Mouse (Mus musculus) liver, adult 2 months (tissue): ENCODE results near the gene Rab5c. TPM values are rescaled to one million over a fixed set of nuclear protein-coding genes. Genes with fewer than 3 reads are reported as not detected.

Experiments
- DNase-seq: peaks from one replicate; pipeline ENCODE4 v3.0.0-alpha.2; 2011; ENCODE audit warnings: low read depth, low spot score; ENCODE audit errors: extremely low read depth
- H3K27ac ChIP-seq: fragments of 200-500 bp; replicated peaks from 2 replicates; pipeline ENCODE4 v1.5.1; 2012; ENCODE audit warnings: low read depth, mild to moderate bottlenecking, control low read depth, inconsistent platforms, low read length; ENCODE audit not compliant: insufficient read depth
- H3K27me3 ChIP-seq: fragments of 200-500 bp; 2 replicates; pipeline ENCODE4 v1.6.1; 2012; ENCODE audit warnings: mild to moderate bottlenecking, moderate library complexity, low read length, inconsistent platforms; ENCODE audit not compliant: control insufficient read depth, insufficient read depth
- H3K36me3 ChIP-seq: fragments of 200-500 bp; 2 replicates; pipeline ENCODE4 v1.6.1; 2012; ENCODE audit warnings: low read length, inconsistent platforms; ENCODE audit not compliant: control insufficient read depth, insufficient read depth
- H3K4me1 ChIP-seq: fragments of 200-500 bp; 2 replicates; pipeline ENCODE4 v1.6.1; 2011; ENCODE audit warnings: low read length; ENCODE audit not compliant: control insufficient read depth, insufficient read depth
- H3K4me3 ChIP-seq: fragments of 200-500 bp; 2 replicates; pipeline ENCODE4 v1.5.1; 2011; ENCODE audit warnings: low read depth, mild to moderate bottlenecking, control low read depth, low read length, moderate library complexity; ENCODE audit not compliant: insufficient read depth
- H3K79me2 ChIP-seq: fragments of 200-500 bp; 2 replicates; pipeline ENCODE4 v1.6.1; 2012; ENCODE audit warnings: inconsistent platforms, mild to moderate bottlenecking, low read length, moderate library complexity; ENCODE audit not compliant: control insufficient read depth, insufficient read depth
- H3K9ac ChIP-seq: fragments of 200-500 bp; 2 replicates; pipeline ENCODE4 v1.6.1; 2012; ENCODE audit warnings: low read depth, mild to moderate bottlenecking, control low read depth, inconsistent platforms, low read length
- CTCF ChIP-seq: fragments of 200-500 bp; IDR thresholded peaks from 2 replicates; pipeline ENCODE4 v1.5.1; 2011; ENCODE audit warnings: low read depth, low read length, control low read depth
- POLR2A ChIP-seq: fragments of 200-500 bp; IDR thresholded peaks from 2 replicates; pipeline ENCODE4 v1.6.1; 2011; ENCODE audit warnings: low read length, control low read depth; ENCODE audit not compliant: insufficient read depth; ENCODE audit errors: extremely low read depth
- WGBS: fragments of 180-500 bp; shearing (Covaris S2); methylation state at CpG from one replicate; pipeline ENCODE4 v1.1.7; 2018; 5-methylcytosine and 5-hydroxymethylcytosine counted together
- polyA plus RNA-seq: library from polyadenylated mRNA; depleted of rRNA; stranded (reverse); fragments of >200 nt; gene quantifications from 2 replicates; pipeline ENCODE4 v1.2.3, GENCODE M21; 2012
- total RNA-seq: library from RNA; depleted of rRNA; stranded (reverse); fragments of >200 nt; gene quantifications from 2 replicates; pipeline ENCODE4 v1.2.3, GENCODE M21; 2014

Gene Rab5c
- total and polyA plus RNA-seq, 2 experiments: 71.3 to 149 TPM

- no peak overlapping the region for H3K27ac ChIP-seq
- WGBS: 82% methylated on average over 7 of the region's 7 CpGs
- TF ChIP-seq CTCF (no peak), POLR2A (no peak)
Observed at GRCm38 (mm10) chr11:100687265-100687664, 50.8 kb downstream of the Rab5c start.

DNA sequence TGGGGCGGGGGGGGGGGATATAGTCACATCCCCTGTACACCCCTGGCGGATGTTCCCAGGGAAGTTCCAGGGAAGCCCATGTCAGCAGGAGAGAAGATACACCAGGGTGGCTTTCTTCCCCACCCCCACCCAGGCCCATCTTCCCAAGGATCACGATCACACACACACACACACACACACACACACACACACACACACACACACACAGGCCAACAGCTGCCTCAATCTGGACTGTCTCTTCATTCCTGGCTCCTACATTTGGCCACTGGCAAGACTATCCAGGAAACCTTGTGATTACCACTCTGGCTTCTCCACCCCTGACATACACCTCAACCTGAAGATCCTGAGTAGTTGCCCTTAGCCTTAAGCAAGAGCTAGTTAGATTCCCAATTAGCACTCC, 52.6 kb downstream of the Rab5c start:
- 90% methylated on average over 1 of the region's 3 CpGs for WGBS

More at GRCm38 (mm10) chr11:100687265-100687664, 50.8 kb downstream of the Rab5c start:
- H3K4me3 ChIP-seq: no peak overlapping the region
- no peaks in the 10 kb centered on the region for H3K79me2 ChIP-seq
- H3K4me1 ChIP-seq: no peaks in the 10 kb centered on the region
- no peaks in the 10 kb centered on the region for H3K27me3 ChIP-seq
- no peak for DNase-seq
- H3K9ac ChIP-seq: no peak overlapping the region
- H3K36me3 ChIP-seq: no peaks in the 10 kb centered on the region

DNA sequence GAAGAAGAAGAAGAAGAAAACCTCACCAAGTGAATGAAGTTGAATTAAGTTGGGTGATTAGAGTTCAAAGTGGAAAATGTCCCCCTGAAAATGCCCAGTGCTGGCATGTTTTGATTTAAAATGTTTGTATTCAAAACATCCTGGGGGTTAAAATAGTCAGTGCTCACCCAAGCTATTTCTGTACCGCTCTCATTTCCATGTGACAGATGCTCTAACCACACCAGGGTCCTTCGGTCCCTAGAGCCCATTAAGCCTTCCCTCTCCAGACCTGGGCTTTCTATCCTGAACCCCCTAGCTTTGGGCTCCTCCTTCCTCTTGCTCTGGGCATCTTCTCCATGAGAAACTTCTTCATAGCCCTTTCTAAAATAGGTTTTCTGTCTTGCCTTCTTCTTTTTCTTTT, 53.9 kb downstream of the Rab5c start:
- H3K4me1 ChIP-seq: no peaks in the 10 kb centered on the region
- 85% methylated on average over 2 of the region's 2 CpGs for WGBS
- no peak overlapping the region for H3K4me3 ChIP-seq
- TF ChIP-seq POLR2A (no peak), CTCF (no peak)
- no peaks in the 10 kb centered on the region for H3K79me2 ChIP-seq
- no peak overlapping the region for H3K9ac ChIP-seq
- no peak overlapping the region for H3K27ac ChIP-seq
- no peaks in the 10 kb centered on the region for H3K27me3 ChIP-seq
- DNase-seq: no peak
- H3K36me3 ChIP-seq: no peaks in the 10 kb centered on the region

More for the DNA sequence above, 52.6 kb downstream of the Rab5c start:
- no peaks in the 10 kb centered on the region for H3K79me2 ChIP-seq
- no peak for DNase-seq
- H3K36me3 ChIP-seq: no peaks in the 10 kb centered on the region
- H3K27ac ChIP-seq: no peak overlapping the region
- H3K9ac ChIP-seq: no peak overlapping the region
- H3K27me3 ChIP-seq: no peaks in the 10 kb centered on the region
- no peaks in the 10 kb centered on the region for H3K4me1 ChIP-seq
- no peak for TF ChIP-seq POLR2A
- no peak for TF ChIP-seq CTCF
- H3K4me3 ChIP-seq: no peak overlapping the region

GRCm38 (mm10) chr11:100682526-100682925, 55.5 kb downstream of the Rab5c start:
- no peak for DNase-seq
- Histone ChIP-seq H3K27me3 (no peaks in the 10 kb centered on the region), H3K4me1 (no peaks in the 10 kb centered on the region), H3K4me3 (no peak overlapping the region), H3K27ac (no peak overlapping the region), H3K36me3 (no peaks in the 10 kb centered on the region), H3K79me2 (no peaks in the 10 kb centered on the region), H3K9ac (no peak overlapping the region)
- WGBS: 83% methylated on average over 5 of the region's 5 CpGs
- no peak for TF ChIP-seq POLR2A
- no peak for TF ChIP-seq CTCF

DNA sequence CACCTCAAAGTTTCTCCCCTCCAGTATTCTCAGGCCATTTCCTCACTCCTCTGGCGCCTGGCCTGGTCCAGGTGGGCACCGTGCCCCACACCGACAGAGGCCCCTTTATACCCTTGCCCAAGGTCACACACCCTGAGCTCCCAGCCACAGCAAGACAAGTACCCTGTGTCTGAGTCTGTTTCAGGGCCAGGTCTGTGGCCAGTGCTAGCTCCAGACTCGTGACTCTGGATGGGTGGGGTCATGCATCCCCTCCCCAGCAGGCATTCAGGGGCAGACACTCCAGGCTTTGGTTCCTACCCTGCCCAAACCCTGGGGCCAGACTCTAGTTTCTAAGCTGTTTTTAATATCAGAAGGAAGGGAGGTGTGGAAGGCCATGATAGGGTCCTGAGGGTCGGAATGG, 56.2 kb downstream of the Rab5c start:
- no peak overlapping the region for H3K9ac ChIP-seq
- H3K79me2 ChIP-seq: no peaks in the 10 kb centered on the region
- H3K27me3 ChIP-seq: no peaks in the 10 kb centered on the region
- no peaks in the 10 kb centered on the region for H3K4me1 ChIP-seq
- no peak overlapping the region for H3K27ac ChIP-seq
- no peak for TF ChIP-seq CTCF
- WGBS: 84% methylated on average over 5 of the region's 5 CpGs
- H3K4me3 ChIP-seq: no peak overlapping the region
- DNase-seq: no peak
- H3K36me3 ChIP-seq: no peaks in the 10 kb centered on the region

GRCm38 (mm10) chr11:100677810-100678209, 60.2 kb downstream of the Rab5c start:
- Histone ChIP-seq H3K9ac (no peak overlapping the region), H3K27me3 (0 out of 2 replicates have a peak, but pooled peaks cover 6% of the 10 kb centered on the region), H3K4me1 (no peaks in the 10 kb centered on the region), H3K36me3 (no peaks in the 10 kb centered on the region), H3K27ac (no peak overlapping the region), H3K79me2 (no peaks in the 10 kb centered on the region), H3K4me3 (no peak overlapping the region)
- TF ChIP-seq POLR2A (no peak), CTCF (no peak)
- DNase-seq: no peak
- 74% methylated on average over 7 of the region's 7 CpGs for WGBS
